Mouse (Mus musculus) bone marrow, adult 2 months (tissue): ENCODE measurements around the gene Trim29. TPM values are rescaled to one million over a fixed set of nuclear protein-coding genes. Genes with fewer than 3 reads are reported as not detected.

ENCODE experiments used
- H3K27ac ChIP-seq: fragments of 200-500 bp; 2 replicates; pipeline ENCODE4 v1.5.1; 2012; ENCODE audit warnings: low read depth, mild to moderate bottlenecking, control low read depth, inconsistent platforms, low read length; ENCODE audit not compliant: control insufficient read depth, poor library complexity, insufficient read depth
- H3K4me1 ChIP-seq: fragments of 200-500 bp; 2 replicates; pipeline ENCODE4 v1.6.1; 2011; ENCODE audit warnings: low read length; ENCODE audit not compliant: control insufficient read depth, insufficient read depth
- H3K4me3 ChIP-seq: fragments of 200-500 bp; replicated peaks from 2 replicates; pipeline ENCODE3; 2011; ENCODE audit warnings: mild to moderate bottlenecking, low read depth, low read length, control low read depth; ENCODE audit not compliant: control insufficient read depth
- CTCF ChIP-seq: fragments of 200-500 bp; IDR thresholded peaks from 2 replicates; pipeline ENCODE4 v1.5.1; 2011; ENCODE audit warnings: low read length, control low read depth; ENCODE audit not compliant: control insufficient read depth, insufficient read depth
- POLR2A ChIP-seq: fragments of 200-500 bp; IDR thresholded peaks from 2 replicates; pipeline ENCODE4 v1.6.1; 2011; ENCODE audit warnings: low read depth, mild to moderate bottlenecking, control low read depth, low read length, borderline replicate concordance; ENCODE audit not compliant: control insufficient read depth
- WGBS: fragments of 180-500 bp; shearing (Covaris S2); methylation state at CpG from one replicate; pipeline ENCODE4 v1.1.7; 2018; 5-methylcytosine and 5-hydroxymethylcytosine counted together
- polyA plus RNA-seq: library from polyadenylated mRNA; stranded (reverse); fragments of >200 nt; gene quantifications from 2 replicates; pipeline ENCODE4 v1.2.4, GENCODE M21; 2011; ENCODE audit warnings: low replicate concordance; ENCODE audit not compliant: missing spikeins, insufficient read depth, insufficient read length

Gene Trim29
- polyA plus RNA-seq, 1 experiment: not detected

GRCm38 (mm10) chr9:43321951-43322350 is 11.3 kb downstream of the Trim29 start:
- H3K4me3 ChIP-seq: no peak overlapping the region

DNA sequence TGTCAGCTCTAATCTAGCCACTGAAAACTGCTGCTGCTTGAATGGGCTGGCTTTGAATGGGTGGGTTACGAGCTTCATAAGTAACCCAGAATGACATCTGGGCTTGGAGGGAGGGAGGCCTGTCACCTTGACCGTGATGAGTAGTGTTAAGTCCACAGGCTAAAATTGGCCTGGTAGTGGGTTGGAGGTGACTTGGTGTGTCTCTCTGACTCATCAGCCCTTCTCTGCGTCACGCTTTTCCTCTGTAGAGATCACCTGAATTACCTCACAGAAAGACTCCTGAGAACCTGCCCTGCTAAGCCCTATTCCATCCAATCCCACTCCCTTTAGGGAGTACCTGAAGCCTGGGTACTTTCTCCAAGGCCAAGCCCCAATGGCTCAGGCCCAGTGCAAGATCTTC is 12.0 kb downstream of the Trim29 start:
- 74% methylated on average over 4 of the region's 4 CpGs for WGBS
- H3K4me3 ChIP-seq: no peak overlapping the region
- H3K4me1 ChIP-seq: no peaks in the 10 kb centered on the region
- TF ChIP-seq CTCF (no peak), POLR2A (no peak)
- H3K27ac ChIP-seq: no peak overlapping the region

More at GRCm38 (mm10) chr9:43321951-43322350, 11.3 kb downstream of the Trim29 start:
- WGBS: 75% methylated on average over 6 of the region's 6 CpGs
- no peaks in the 10 kb centered on the region for H3K4me1 ChIP-seq
- TF ChIP-seq POLR2A: no peak
- TF ChIP-seq CTCF: no peak
- no peak overlapping the region for H3K27ac ChIP-seq

DNA sequence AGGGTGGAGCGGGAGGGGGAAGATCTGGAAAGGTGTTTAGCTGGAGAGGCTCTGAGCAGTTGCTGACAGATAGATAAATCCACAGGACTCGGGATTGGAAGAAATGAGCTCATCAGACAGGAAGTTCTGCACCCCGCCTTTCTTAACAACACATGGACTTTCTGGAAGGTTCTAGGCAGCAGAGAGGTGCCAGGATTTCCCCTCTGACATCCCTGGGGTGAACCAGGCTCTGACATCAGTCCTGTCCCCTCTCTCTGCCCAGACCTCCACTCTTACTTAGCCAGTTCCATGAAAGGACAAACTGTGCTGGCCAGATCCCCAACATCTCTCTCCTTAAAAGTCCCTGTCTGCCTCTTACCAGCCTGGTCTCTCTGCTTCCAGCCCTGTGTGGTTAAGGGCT is 14.8 kb downstream of the Trim29 start:
- WGBS: 43% methylated on average over 3 of the region's 3 CpGs
- Histone ChIP-seq H3K4me1 (no peaks in the 10 kb centered on the region), H3K4me3 (no peak overlapping the region), H3K27ac (no peak overlapping the region)
- TF ChIP-seq POLR2A (no peak), CTCF (no peak)

GRCm38 (mm10) chr9:43326015-43326631 is 15.5 kb downstream of the Trim29 start:
- WGBS: 65% methylated on average over 7 of the region's 7 CpGs

DNA sequence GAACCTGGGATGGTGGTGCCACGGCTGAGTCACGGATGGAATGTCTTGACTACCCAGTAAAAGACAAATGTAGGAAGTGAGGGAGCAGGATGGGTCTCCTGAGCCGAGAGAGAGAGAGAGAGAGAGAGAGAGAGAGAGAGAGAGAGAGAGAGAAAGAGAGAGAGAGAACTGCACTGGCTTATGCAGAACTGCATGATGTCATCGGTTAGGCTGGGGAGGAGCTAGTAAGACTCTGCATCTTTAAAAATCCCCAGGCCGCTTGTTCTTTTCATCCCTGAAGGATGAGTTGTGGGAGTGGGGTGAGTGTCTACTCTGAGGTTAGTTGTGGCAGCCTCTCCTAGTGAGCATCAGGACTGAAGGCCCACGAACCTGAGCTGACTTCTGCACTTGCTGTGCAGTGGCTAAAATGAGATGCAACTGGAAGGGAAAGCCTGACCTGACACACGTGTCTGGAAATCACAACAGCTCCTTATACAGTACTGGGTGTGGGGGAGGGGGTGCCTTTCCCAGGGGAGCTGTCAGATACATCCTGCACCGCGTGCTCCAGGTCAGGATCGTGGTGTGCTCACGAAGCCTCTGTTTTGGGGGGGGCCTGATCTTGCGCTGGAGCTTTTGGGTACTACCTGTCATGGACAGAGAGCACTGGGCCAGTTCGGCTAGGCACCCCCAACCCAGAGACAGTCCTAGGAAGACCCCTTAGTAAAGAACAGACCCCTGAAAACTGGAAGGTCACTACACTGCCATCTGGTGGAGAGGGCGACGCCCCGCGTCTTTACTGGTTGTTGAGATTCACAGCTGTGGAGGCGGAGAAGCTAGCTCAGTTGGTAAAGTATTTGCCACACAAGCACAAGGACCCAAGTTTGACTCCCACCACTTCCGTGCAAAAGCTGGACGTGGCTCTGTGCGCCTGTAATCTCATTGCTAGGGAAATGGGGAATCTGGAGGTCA is 16.8 kb downstream of the Trim29 start:
- Histone ChIP-seq H3K4me1 (no peaks in the 10 kb centered on the region), H3K27ac (no peak overlapping the region), H3K4me3 (no peak overlapping the region)
- 54% methylated on average over 21 of the region's 21 CpGs for WGBS
- TF ChIP-seq CTCF (no peak), POLR2A (no peak)

More at GRCm38 (mm10) chr9:43326015-43326631, 15.5 kb downstream of the Trim29 start:
- Histone ChIP-seq H3K4me3 (no peak overlapping the region), H3K27ac (no peak overlapping the region), H3K4me1 (no peaks in the 10 kb centered on the region)
- TF ChIP-seq POLR2A (no peak), CTCF (no peak)

GRCm38 (mm10) chr9:43330426-43330825 is 19.8 kb downstream of the Trim29 start:
- H3K4me3 ChIP-seq: no peak overlapping the region
- no peaks in the 10 kb centered on the region for H3K4me1 ChIP-seq
- no peak overlapping the region for H3K27ac ChIP-seq
- 80% methylated on average over 5 of the region's 5 CpGs for WGBS
- TF ChIP-seq CTCF: no peak
- no peak for TF ChIP-seq POLR2A

- no peak for TF ChIP-seq POLR2A
- no peak for TF ChIP-seq CTCF
- no peak overlapping the region for H3K4me3 ChIP-seq
- WGBS: 80% methylated on average over 8 of the region's 8 CpGs
- no peaks in the 10 kb centered on the region for H3K4me1 ChIP-seq
- no peak overlapping the region for H3K27ac ChIP-seq
Measured at GRCm38 (mm10) chr9:43331476-43332471, 21.1 kb downstream of the Trim29 start.
